Mouse (Mus musculus): ENCODE measurements around the gene Psmd14. TPM values are rescaled to one million over a fixed set of nuclear protein-coding genes. Genes with fewer than 3 reads are reported as not detected.

The Psmd14 gene
- total RNA-seq (2023): 10 to 100 TPM; 56.4 to 63.4 TPM

DNA sequence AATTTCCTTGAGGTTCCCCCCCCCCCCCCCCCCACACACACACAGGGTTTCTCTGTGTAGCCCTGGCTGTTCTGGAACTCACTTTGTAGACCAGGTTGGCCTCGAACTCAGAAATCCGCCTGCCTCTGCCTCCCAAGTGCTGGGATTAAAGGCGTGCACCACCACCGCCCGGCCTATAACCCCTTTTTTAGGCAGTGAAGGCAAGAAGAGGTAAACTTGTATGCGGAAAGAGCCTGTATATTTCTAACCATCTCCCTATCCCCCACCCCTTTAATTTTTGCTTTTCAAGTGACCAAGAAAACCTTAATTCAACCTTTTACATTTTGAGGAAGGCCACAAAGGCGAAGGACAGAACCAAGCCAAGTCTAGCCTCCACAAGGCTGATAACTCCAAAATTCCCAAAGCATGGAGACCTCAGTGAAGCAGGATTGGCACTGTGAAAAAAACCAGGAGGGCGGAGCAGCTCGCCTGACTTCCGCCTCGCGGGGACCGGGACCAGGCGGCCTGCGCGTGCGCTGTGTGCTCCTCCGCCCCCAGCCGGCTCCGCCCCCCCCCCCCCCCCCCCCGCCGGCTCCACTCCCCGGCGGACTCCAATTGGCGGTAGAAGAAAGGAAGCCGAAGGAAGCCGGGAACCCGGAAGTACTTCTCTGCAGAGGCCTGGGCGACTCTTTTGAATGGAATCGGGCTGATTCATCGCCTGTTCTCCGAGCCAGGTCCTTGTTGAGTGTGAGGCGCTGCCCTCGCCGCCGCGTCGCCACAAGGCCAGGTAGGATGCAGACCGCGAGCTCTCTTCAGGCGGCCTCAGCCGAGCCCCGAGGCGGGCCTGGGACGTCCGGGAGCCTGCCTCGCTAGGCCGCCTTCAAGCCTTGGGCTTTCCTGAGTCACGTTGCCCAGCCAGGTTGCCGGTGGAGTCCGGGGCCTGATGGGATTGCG lies at the start of gene Psmd14:
Gene Psmd14, plus strand, starts transcription at position 587 of the 933 bp plus-strand sequence.

GRCm38 (mm10) chr2:61802656-61803251 lies 91.3 kb downstream of the Psmd14 start, which contains the start of gene Tbr1:
Tbr1 (plus strand) TSS chr2:61802930.

Other genes with a start within 250 kb of the Psmd14 start
- gene Tank, start 133.1 kb upstream of the Psmd14 start, total RNA-seq (2023): 10 to 100 TPM; 58.6 to 71.4 TPM
- under 1 TPM in 1 of 2 experiments, not detected in 1; 0.22 TPM for gene Tbr1, start 91.2 kb downstream of the Psmd14 start, total RNA-seq (2023)

Measured in neutrophil, adult 83 days (primary cell).